Mouse (Mus musculus): ENCODE data around the gene Palm. TPM values are rescaled to one million over a fixed set of nuclear protein-coding genes. Genes with fewer than 3 reads are reported as not detected.

Palm gene
- polyA plus RNA-seq, 2 experiments = 55.8 to 76.2 TPM

- no peak overlapping the region for H3K4me3 ChIP-seq (replicated peaks; ENCODE audit: low read length)
- no peak for ATAC-seq (ENCODE audit: low FRiP score, low read depth)
- H3K27me3 ChIP-seq (ENCODE audit: control insufficient read depth, insufficient read depth, low read length) = no peaks in the 10 kb centered on the region
- no peaks in the 10 kb centered on the region for H3K9me3 ChIP-seq (ENCODE audit: control insufficient read depth, low read length)
- peaks cover 18% of the 10 kb centered on the region for H3K4me1 ChIP-seq (ENCODE audit: control insufficient read depth, insufficient read depth, low read length)
- TF ChIP-seq POLR2A (IDR thresholded peaks at IDR 0.05; ENCODE audit: borderline replicate concordance, extremely low read depth, insufficient read depth, insufficient read length) = no peak
- no peak overlapping the region for H3K9ac ChIP-seq (ENCODE audit: low read depth, low read length, severe bottlenecking)
- no peak overlapping the region for H3K4me2 ChIP-seq (replicated peaks; ENCODE audit: low read depth, low read length, severe bottlenecking)
- DNase-seq (ENCODE audit: low spot score) = no peak
- H3K27ac ChIP-seq (replicated peaks; ENCODE audit: low read depth, low read length) = no peak overlapping the region
- WGBS = 71% methylated on average over 11 of the region's 11 CpGs
- peaks cover 7% of the 10 kb centered on the region for H3K36me3 ChIP-seq (ENCODE audit: control insufficient read depth, insufficient read depth, low read length)
Observed at GRCm38 (mm10) chr10:79800508-79800907, 7.1 kb downstream of the Palm start.

- Histone ChIP-seq H3K4me1 (ENCODE audit: control insufficient read depth, insufficient read depth, low read length) (peaks cover 18% of the 10 kb centered on the region), H3K27me3 (ENCODE audit: control insufficient read depth, insufficient read depth, low read length) (no peaks in the 10 kb centered on the region), H3K9ac (ENCODE audit: low read depth, low read length, severe bottlenecking) (no peak overlapping the region), H3K4me3 (replicated peaks; ENCODE audit: low read length) (no peak overlapping the region), H3K4me2 (replicated peaks; ENCODE audit: low read depth, low read length, severe bottlenecking) (no peak overlapping the region), H3K27ac (replicated peaks; ENCODE audit: low read depth, low read length) (no peak overlapping the region), H3K36me3 (ENCODE audit: control insufficient read depth, insufficient read depth, low read length) (peaks cover 3% of the 10 kb centered on the region), H3K9me3 (ENCODE audit: control insufficient read depth, low read length) (no peaks in the 10 kb centered on the region)
- WGBS = 54% methylated on average over 3 of the region's 3 CpGs
- ATAC-seq (ENCODE audit: low FRiP score, low read depth) (no peak), DNase-seq (ENCODE audit: low spot score) (no peak)
- TF ChIP-seq POLR2A (IDR thresholded peaks at IDR 0.05; ENCODE audit: borderline replicate concordance, extremely low read depth, insufficient read depth, insufficient read length) = no peak
Observed at GRCm38 (mm10) chr10:79801837-79802236, 8.5 kb downstream of the Palm start.

GRCm38 (mm10) chr10:79802331-79802971, 9.1 kb downstream of the Palm start:
- Histone ChIP-seq H3K4me2 (replicated peaks; ENCODE audit: low read depth, low read length, severe bottlenecking) (no peak overlapping the region), H3K27ac (replicated peaks; ENCODE audit: low read depth, low read length) (no peak overlapping the region)

GRCm38 (mm10) chr10:79803716-79804323, 10.4 kb downstream of the Palm start:
- Histone ChIP-seq H3K27me3 (ENCODE audit: control insufficient read depth, insufficient read depth, low read length) (no peaks in the 10 kb centered on the region), H3K9ac (ENCODE audit: low read depth, low read length, severe bottlenecking) (peak overlapping the region; percentile 38), H3K9me3 (ENCODE audit: control insufficient read depth, low read length) (no peaks in the 10 kb centered on the region), H3K4me2 (replicated peaks; ENCODE audit: low read depth, low read length, severe bottlenecking) (peak overlapping the region; percentile 38), H3K4me3 (replicated peaks; ENCODE audit: low read length) (0 out of 2 replicates have a peak overlapping the region, but pooled peaks have one; percentile 6), H3K27ac (replicated peaks; ENCODE audit: low read depth, low read length) (0 out of 2 replicates have a peak overlapping the region, but pooled peaks have one; percentile 1), H3K36me3 (ENCODE audit: control insufficient read depth, insufficient read depth, low read length) (peaks cover 19% of the 10 kb centered on the region), H3K4me1 (ENCODE audit: control insufficient read depth, insufficient read depth, low read length) (peaks cover 18% of the 10 kb centered on the region)
- 6% methylated on average over 29 of the region's 29 CpGs for WGBS
- peak; percentile 26 for DNase-seq (ENCODE audit: low spot score)
- peak; percentile 76 for ATAC-seq (ENCODE audit: low FRiP score, low read depth)
- no peak for TF ChIP-seq POLR2A (IDR thresholded peaks at IDR 0.05; ENCODE audit: borderline replicate concordance, extremely low read depth, insufficient read depth, insufficient read length)

More at GRCm38 (mm10) chr10:79802331-79802971, 9.1 kb downstream of the Palm start:
- 60% methylated on average over 11 of the region's 11 CpGs for WGBS
- Histone ChIP-seq H3K27me3 (ENCODE audit: control insufficient read depth, insufficient read depth, low read length) (no peaks in the 10 kb centered on the region), H3K9me3 (ENCODE audit: control insufficient read depth, low read length) (no peaks in the 10 kb centered on the region), H3K36me3 (ENCODE audit: control insufficient read depth, insufficient read depth, low read length) (peaks cover 8% of the 10 kb centered on the region), H3K9ac (ENCODE audit: low read depth, low read length, severe bottlenecking) (no peak overlapping the region), H3K4me1 (ENCODE audit: control insufficient read depth, insufficient read depth, low read length) (peaks cover 18% of the 10 kb centered on the region), H3K4me3 (replicated peaks; ENCODE audit: low read length) (no peak overlapping the region)
- DNase-seq (ENCODE audit: low spot score) (no peak), ATAC-seq (ENCODE audit: low FRiP score, low read depth) (no peak)
- no peak for TF ChIP-seq POLR2A (IDR thresholded peaks at IDR 0.05; ENCODE audit: borderline replicate concordance, extremely low read depth, insufficient read depth, insufficient read length)

- H3K4me2 ChIP-seq (replicated peaks; ENCODE audit: low read depth, low read length, severe bottlenecking) = no peak overlapping the region
- H3K4me3 ChIP-seq (replicated peaks; ENCODE audit: low read length) = no peak overlapping the region
- no peaks in the 10 kb centered on the region for H3K9me3 ChIP-seq (ENCODE audit: control insufficient read depth, low read length)
- DNase-seq (ENCODE audit: low spot score) (no peak), ATAC-seq (ENCODE audit: low FRiP score, low read depth) (no peak)
- 58% methylated on average over 11 of the region's 11 CpGs for WGBS
- H3K36me3 ChIP-seq (ENCODE audit: control insufficient read depth, insufficient read depth, low read length) = peaks cover 34% of the 10 kb centered on the region
- no peak overlapping the region for H3K9ac ChIP-seq (ENCODE audit: low read depth, low read length, severe bottlenecking)
- peaks cover 18% of the 10 kb centered on the region for H3K4me1 ChIP-seq (ENCODE audit: control insufficient read depth, insufficient read depth, low read length)
- no peak for TF ChIP-seq POLR2A (IDR thresholded peaks at IDR 0.05; ENCODE audit: borderline replicate concordance, extremely low read depth, insufficient read depth, insufficient read length)
- H3K27me3 ChIP-seq (ENCODE audit: control insufficient read depth, insufficient read depth, low read length) = no peaks in the 10 kb centered on the region
- no peak overlapping the region for H3K27ac ChIP-seq (replicated peaks; ENCODE audit: low read depth, low read length)
Observed at GRCm38 (mm10) chr10:79805636-79806035, 12.3 kb downstream of the Palm start.

All from limb, embryonic 14.5 days (tissue).